8 mouse cellular contexts compared by ENCODE assay signal in the genomic region with DNA sequence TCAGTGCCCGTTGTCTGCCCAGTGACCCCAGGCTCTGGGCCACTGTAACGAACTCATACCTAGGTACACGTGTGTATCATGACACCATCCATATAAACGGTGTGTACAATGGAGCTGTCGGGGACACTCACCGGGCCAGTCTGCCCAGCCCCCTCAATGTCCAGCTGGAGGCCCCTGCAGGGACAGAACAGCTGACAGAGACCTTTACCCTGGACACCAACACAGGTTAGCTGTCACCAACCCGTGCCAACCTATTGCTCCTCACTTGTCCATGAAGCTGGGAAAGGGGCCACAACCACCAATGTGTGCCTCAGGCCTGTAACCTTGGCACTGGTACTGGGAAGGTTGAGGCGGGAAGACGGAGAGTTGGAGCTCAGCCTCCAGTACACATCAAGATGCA. TPM values are rescaled to one million over a fixed set of nuclear protein-coding genes. Genes with fewer than 3 reads are reported as not detected.
A peak's percentile ranks its signal among the peaks of the same experiment; 100 is the strongest.
DNase-seq lines count a peak whose midpoint lies in the region; ATAC-seq and TF ChIP-seq lines count a peak whose summit lies in the region.

No protein-coding gene starts in this region.

- TF ChIP-seq CTCF in bone marrow, adult 2 months (IDR thresholded peaks at IDR 0.05; ENCODE audit: control insufficient read depth, insufficient read depth, low read length), result no peak

- peak overlapping the region; percentile 61 for H3K4me2 ChIP-seq in hindbrain, embryonic 15.5 days
- peak overlapping the region; percentile 48 for H3K4me2 ChIP-seq in midbrain, embryonic 14.5 days (ENCODE audit: low read length)

- H3K27ac ChIP-seq in bone marrow, adult 2 months (ENCODE audit: control insufficient read depth, insufficient read depth, low read depth, low read length, poor library complexity), result peak overlapping the region; percentile 76
- no peak overlapping the region for H3K27ac ChIP-seq in hindbrain, embryonic 15.5 days (replicated peaks)
- no peak overlapping the region for H3K27ac ChIP-seq in midbrain, embryonic 14.5 days (replicated peaks; ENCODE audit: low read depth, low read length)

- H3K4me3 ChIP-seq in bone marrow, adult 2 months (replicated peaks; ENCODE audit: control insufficient read depth, low read depth, low read length), result peak overlapping the region; percentile 63
- peak overlapping the region; percentile 42 for H3K4me3 ChIP-seq in hindbrain, embryonic 15.5 days
- peak overlapping the region; percentile 42 for H3K4me3 ChIP-seq in midbrain, embryonic 14.5 days (replicated peaks; ENCODE audit: low read depth, low read length)

- no peaks in the 10 kb centered on the region for H3K9me3 ChIP-seq in hindbrain, embryonic 15.5 days
- no peaks in the 10 kb centered on the region for H3K9me3 ChIP-seq in midbrain, embryonic 14.5 days (ENCODE audit: control insufficient read depth, low read length)

- H3K4me1 ChIP-seq in bone marrow, adult 2 months (ENCODE audit: control insufficient read depth, insufficient read depth, low read length), result peaks cover 5% of the 10 kb centered on the region; the same call in 1 of the 2 replicates
- peaks cover 19% of the 10 kb centered on the region for H3K4me1 ChIP-seq in hindbrain, embryonic 15.5 days (replicated peaks)
- no peaks in the 10 kb centered on the region; the same call in 1 of the 2 replicates for H3K4me1 ChIP-seq in midbrain, embryonic 14.5 days (ENCODE audit: control insufficient read depth, insufficient read depth, low read length)

- peak; percentile 41 for DNase-seq in kidney, adult 9 months
- no peak for DNase-seq in kidney, postnatal 4 days
- no peak for DNase-seq in midbrain, embryonic 14.5 days
- DNase-seq in cerebellum, adult 9-10 months, result no peak
- DNase-seq in left cerebral cortex, adult 9 months (ENCODE audit: low spot score in 2 of 2), result no peak
- DNase-seq in frontal cortex, postnatal 36 days (ENCODE audit: low spot score in 2 of 2), result no peak

- H3K27me3 ChIP-seq in hindbrain, embryonic 15.5 days, result no peaks in the 10 kb centered on the region
- H3K27me3 ChIP-seq in midbrain, embryonic 14.5 days (ENCODE audit: control insufficient read depth, insufficient read depth, low read length), result no peaks in the 10 kb centered on the region

- H3K9ac ChIP-seq in hindbrain, embryonic 15.5 days, result peak overlapping the region; percentile 40; the same call in 1 of the 2 replicates
- H3K9ac ChIP-seq in midbrain, embryonic 14.5 days (replicated peaks; ENCODE audit: low read length), result no peak overlapping the region

- ATAC-seq in hindbrain, embryonic 15.5 days (ENCODE audit: low FRiP score, low read depth), result no peak
- no peak for ATAC-seq in midbrain, embryonic 14.5 days (ENCODE audit: low FRiP score, low TSS enrichment)

- H3K36me3 ChIP-seq in hindbrain, embryonic 15.5 days, result no peaks in the 10 kb centered on the region
- no peaks in the 10 kb centered on the region; the same call in 1 of the 2 replicates for H3K36me3 ChIP-seq in midbrain, embryonic 14.5 days (ENCODE audit: control insufficient read depth, insufficient read depth, low read length)

- WGBS in bone marrow, adult 2 months, result 48% methylated on average over 9 of the region's 9 CpGs
- 70% methylated on average over 9 of the region's 9 CpGs for WGBS in hindbrain, embryonic 15.5 days
- 65% methylated on average over 9 of the region's 9 CpGs for whole genome bisulfite sequencing in midbrain, embryonic 14.5 days

- TF ChIP-seq POLR2A in bone marrow, adult 2 months (IDR thresholded peaks at IDR 0.05; ENCODE audit: borderline replicate concordance, control insufficient read depth, low read depth, low read length), result no peak

RNA-seq across cellular contexts. Expression of a gene that starts 1.1 kb away (rescaled TPM):
- 6.9 and 13.3 TPM in 2 replicates for polyA plus RNA-seq in bone marrow, adult 2 months (2011; ENCODE audit: insufficient read depth, insufficient read length, low replicate concordance, missing spikeins)
- 9.1 TPM in 2 replicates for polyA plus RNA-seq in hindbrain, embryonic 15.5 days (2015; fragmentation: Nextera tagmentation; extraction: Ambion mirVana)
- 5.0 and 7.4 TPM in 2 replicates for polyA plus RNA-seq in midbrain, embryonic 14.5 days (2014; fragmentation: Nextera tagmentation; extraction: Ambion mirVana)

RNA-seq across cellular contexts. Expression of a gene that starts 7.8 kb away (rescaled TPM):
- polyA plus RNA-seq in bone marrow, adult 2 months (2011; ENCODE audit: insufficient read depth, insufficient read length, low replicate concordance, missing spikeins), result 1.7 TPM in 1 of 2 replicates, not detected in the other
- 0.75 and 0.82 TPM in 2 replicates for polyA plus RNA-seq in hindbrain, embryonic 15.5 days (2015; fragmentation: Nextera tagmentation; extraction: Ambion mirVana)
- 0.29 TPM in 1 of 2 replicates, not detected in the other for polyA plus RNA-seq in midbrain, embryonic 14.5 days (2014; fragmentation: Nextera tagmentation; extraction: Ambion mirVana)

RNA-seq across cellular contexts. Expression of a gene that starts 13.4 kb away (rescaled TPM):
- polyA plus RNA-seq in bone marrow, adult 2 months (2011; ENCODE audit: insufficient read depth, insufficient read length, low replicate concordance, missing spikeins), result not detected in 2 replicates
- not detected in 2 replicates for polyA plus RNA-seq in hindbrain, embryonic 15.5 days (2015; fragmentation: Nextera tagmentation; extraction: Ambion mirVana)
- polyA plus RNA-seq in midbrain, embryonic 14.5 days (2014; fragmentation: Nextera tagmentation; extraction: Ambion mirVana), result not detected in 2 replicates

RNA-seq across cellular contexts. Expression of a gene that starts 13.4 kb away (rescaled TPM):
- 71.7 and 147 TPM in 2 replicates for polyA plus RNA-seq in bone marrow, adult 2 months (2011; ENCODE audit: insufficient read depth, insufficient read length, low replicate concordance, missing spikeins)
- 190 and 193 TPM in 2 replicates for polyA plus RNA-seq in hindbrain, embryonic 15.5 days (2015; fragmentation: Nextera tagmentation; extraction: Ambion mirVana)
- polyA plus RNA-seq in midbrain, embryonic 14.5 days (2014; fragmentation: Nextera tagmentation; extraction: Ambion mirVana), result 131 and 176 TPM in 2 replicates

RNA-seq across cellular contexts. Expression of a gene that starts 21.6 kb away (rescaled TPM):
- 1.9 and 3.1 TPM in 2 replicates for polyA plus RNA-seq in bone marrow, adult 2 months (2011; ENCODE audit: insufficient read depth, insufficient read length, low replicate concordance, missing spikeins)
- 0.67 and 0.88 TPM in 2 replicates for polyA plus RNA-seq in hindbrain, embryonic 15.5 days (2015; fragmentation: Nextera tagmentation; extraction: Ambion mirVana)
- 0.32 and 0.89 TPM in 2 replicates for polyA plus RNA-seq in midbrain, embryonic 14.5 days (2014; fragmentation: Nextera tagmentation; extraction: Ambion mirVana)
